Mouse (Mus musculus): Measurements from ENCODE around the gene Elfn2.

GRCm38 (mm10) chr15:78716936-78717335, 1.6 kb downstream of the Elfn2 start:
- TF ChIP-seq POLR2A (IDR thresholded peaks at IDR 0.05; ENCODE audit: low read depth, low read length): no peak
- TF ChIP-seq CTCF (IDR thresholded peaks at IDR 0.05; ENCODE audit: borderline replicate concordance, insufficient read depth, low read length): no peak

Measured in embryonic fibroblast, embryonic 13.5 days (primary cell).